Mouse (Mus musculus) gastrocnemius, postnatal 14 days (tissue): ENCODE data around the gene Gdf11. TPM values are rescaled to one million over a fixed set of nuclear protein-coding genes. Genes with fewer than 3 reads are reported as not detected.

ENCODE experiments used
- DNase-seq: peaks from one replicate; pipeline ENCODE4 v3.0.0; 2021; ENCODE audit warnings: mixed read lengths
- intact Hi-C: fragments of 180-260 bp; cut with DNase I; formaldehyde crosslinking; loops from one replicate; pipeline ENCODE4 v1.15.1; 2025; ENCODE audit warnings: low total_unique reads
- total RNA-seq, 2 experiments: library from RNA; stranded (reverse); gene quantifications; 2 replicates each; pipeline ENCODE4 v1.2.3; 2021

Gene Gdf11
- total RNA-seq, 2 experiments from 2014 or later: 6.7 to 7.1 TPM

- intact Hi-C loops: no loop called here
- no peak for DNase-seq
Measured at GRCm38 (mm10) chr10:128900698-128901097, 9.2 kb upstream of the Gdf11 start, which contains the start of gene Cd63. Gene Cd63, plus strand, starts transcription at chr10:128900989.

DNA sequence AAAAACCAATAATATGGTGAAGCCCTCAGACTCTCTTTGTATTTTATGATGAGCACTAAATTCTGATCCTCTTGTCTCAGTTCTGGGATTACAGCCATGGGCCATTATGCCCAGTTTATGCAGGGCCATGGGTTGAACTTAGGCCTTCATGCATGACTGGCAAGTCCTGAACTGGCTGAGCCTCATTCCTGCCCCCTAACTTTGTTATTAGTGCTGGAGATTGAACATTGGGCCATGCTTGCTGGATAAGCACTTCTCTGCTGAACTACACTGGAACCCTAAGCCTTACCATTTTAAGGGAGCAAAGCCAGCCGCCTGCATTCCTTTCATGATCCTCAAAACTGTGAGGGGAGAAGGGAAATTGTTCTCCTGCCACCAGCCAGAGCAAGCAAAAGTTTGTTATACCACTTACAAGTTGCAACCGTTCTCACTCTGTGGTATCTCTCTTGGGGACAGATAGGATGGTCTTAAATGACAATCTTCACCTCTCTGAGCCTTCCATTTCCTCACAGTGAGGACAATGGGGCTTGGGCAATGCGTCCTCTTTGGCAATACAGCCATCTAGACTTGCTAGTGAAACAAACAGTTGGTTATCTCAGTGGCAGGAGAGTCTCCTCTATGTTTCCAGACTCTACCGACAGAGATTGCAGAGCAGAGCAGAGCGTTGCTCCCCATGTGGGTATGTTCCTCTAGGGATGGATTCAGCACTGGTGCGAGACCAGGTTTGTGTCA lies 8.4 kb upstream of the Gdf11 start:
- intact Hi-C loops: no loop called here
- no peak for DNase-seq

- intact Hi-C loops: no loop called here
Measured at GRCm38 (mm10) chr10:128897501-128897900, 6.0 kb upstream of the Gdf11 start.

DNA sequence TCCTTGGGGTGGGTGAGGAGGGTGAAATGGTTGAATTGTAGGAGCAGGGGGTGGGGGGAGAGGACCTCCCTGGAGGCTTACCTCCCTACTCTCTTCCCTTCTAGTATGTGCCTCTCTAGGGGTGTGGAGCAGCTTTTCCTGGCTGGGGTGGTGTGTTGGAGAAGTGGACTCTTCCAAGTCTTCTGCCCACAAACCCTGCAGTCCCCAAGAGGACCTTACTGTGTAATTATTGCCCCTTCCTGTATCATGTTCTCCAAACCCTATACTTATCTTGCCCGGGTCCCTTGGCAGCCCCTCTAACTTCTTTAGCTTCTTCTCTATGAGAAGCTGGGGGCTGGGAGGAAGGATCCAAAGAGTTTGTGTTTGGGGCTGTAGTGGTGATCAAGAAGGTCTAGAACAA lies 5.3 kb upstream of the Gdf11 start:
- intact Hi-C loops: no loop called here
- DNase-seq: no peak

More at GRCm38 (mm10) chr10:128897501-128897900, 6.0 kb upstream of the Gdf11 start:
- no peak for DNase-seq

DNA sequence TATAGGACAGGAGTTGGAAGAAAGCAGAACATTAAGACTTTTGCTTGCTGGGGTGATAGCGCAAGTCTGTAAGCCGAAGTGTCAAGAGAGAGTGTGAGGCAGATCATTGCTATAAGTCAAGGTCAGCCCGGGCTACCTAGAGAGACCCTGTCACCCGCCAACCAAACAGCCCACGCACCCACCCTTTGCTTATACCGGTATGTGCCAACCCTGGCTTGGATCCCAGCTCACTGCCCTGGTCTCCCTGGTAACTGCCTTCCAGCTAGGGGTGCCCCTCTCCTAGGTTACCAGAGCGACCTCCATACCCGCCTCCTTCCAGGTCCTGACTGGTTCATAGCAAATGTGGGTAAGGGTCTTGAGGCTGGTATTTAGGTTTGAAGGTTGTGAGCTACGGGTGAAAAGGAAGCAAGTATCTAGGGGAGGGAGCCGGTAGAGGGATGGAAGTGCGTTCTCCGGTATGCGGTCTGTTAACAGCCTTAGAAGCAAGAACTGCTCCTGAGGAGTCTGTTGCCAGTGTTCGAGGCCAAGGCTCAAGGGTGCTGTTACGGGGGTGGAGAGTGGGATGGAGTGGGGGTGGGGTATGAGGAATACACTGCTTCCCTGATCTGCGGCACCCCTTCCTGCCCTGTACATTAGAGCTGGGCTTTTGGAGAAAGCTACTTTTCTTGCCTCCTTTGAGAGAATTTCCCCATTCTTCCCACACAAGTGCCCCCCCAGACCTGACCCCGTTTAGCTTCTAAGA lies 4.6 kb upstream of the Gdf11 start:
- intact Hi-C loops: no loop called here
- DNase-seq: no peak

DNA sequence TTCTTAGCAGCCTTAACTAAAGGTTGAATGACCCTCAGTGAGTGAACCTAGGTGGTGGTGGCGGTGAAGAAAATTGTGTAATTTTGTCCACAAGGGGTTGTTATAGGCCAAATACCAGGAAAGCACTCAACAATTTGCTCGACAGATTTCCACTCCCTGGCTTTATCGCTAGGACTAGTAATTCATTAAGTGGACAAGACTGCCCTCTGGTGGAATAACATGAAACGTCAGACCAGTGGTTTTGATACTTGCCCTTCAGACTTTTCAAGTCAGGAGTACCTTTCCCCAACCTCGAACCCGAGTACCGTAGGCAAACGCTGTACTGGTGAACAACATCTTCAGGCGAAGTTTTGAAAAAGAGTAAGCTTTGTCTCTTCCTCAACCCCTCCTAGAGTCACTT lies 3.9 kb upstream of the Gdf11 start:
- peak; percentile 48 for DNase-seq
- intact Hi-C loops: no loop called here

DNA sequence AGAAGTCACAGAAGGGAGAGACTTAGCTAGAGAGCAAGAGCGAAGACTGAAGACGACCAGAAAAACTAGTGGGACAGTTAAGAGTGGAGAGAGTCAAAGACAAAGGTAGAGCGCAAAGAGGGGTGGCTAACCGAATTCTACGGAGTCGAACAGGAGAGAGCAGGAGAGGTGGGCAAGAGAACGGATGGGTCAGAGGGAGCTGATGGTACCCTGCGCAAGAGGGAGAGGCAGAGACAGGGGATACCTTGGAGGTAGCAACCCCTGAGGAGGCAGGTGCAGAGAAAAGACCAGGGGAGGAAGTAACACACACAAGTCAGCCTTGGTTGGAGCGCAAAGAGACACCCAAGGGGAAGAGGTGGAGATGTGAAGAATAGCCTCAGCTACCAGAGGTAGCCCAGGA lies 728 bp upstream of the Gdf11 start:
- no peak for DNase-seq

GRCm38 (mm10) chr10:128890383-128891295 lies 879 bp downstream of the Gdf11 start:
- intact Hi-C loops: loop anchor here (5.0 kb wide), 2 partner anchors 43 to 158 kb away; no protein-coding TSS in a partner anchor
- DNase-seq: no peak

More for the DNA sequence above, 728 bp upstream of the Gdf11 start:
- intact Hi-C loops: loop anchor here (5.0 kb wide), 2 partner anchors 45 to 160 kb away; no protein-coding TSS in a partner anchor

- no peak for DNase-seq
- intact Hi-C loops: loop anchor here (5.0 kb wide), 2 partner anchors 43 to 158 kb away; no protein-coding TSS in a partner anchor
Measured at GRCm38 (mm10) chr10:128889846-128890245, 1.7 kb downstream of the Gdf11 start.

- DNase-seq: no peak
- intact Hi-C loops: no loop called here
Measured at GRCm38 (mm10) chr10:128888941-128889827, 2.3 kb downstream of the Gdf11 start.

- intact Hi-C loops: no loop called here
- no peak for DNase-seq
Measured at GRCm38 (mm10) chr10:128882067-128882466, 9.5 kb downstream of the Gdf11 start.

DNA sequence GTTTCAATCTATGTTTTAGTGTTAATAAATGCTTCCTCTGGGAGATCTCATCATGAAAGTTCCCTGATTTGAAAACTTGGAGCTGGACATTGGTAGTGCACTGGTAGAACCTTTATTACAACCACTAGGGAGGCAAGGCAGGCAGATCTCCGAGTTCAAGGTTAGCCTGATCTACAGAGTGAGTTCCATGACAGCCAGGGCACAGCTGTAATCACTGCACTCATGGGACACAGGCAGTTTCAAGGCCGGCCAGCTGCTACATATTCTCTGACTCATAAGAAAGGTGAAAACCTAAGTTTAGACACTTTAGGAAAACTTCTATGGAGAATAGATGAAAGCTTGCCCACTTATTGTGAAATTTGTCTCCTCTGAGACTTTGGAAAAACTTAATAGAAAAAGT lies 12.7 kb downstream of the Gdf11 start:
- intact Hi-C loops: no loop called here

GRCm38 (mm10) chr10:128878291-128878690 lies 13.2 kb downstream of the Gdf11 start:
- intact Hi-C loops: no loop called here
- DNase-seq: no peak

More for the DNA sequence above, 12.7 kb downstream of the Gdf11 start:
- no peak for DNase-seq

DNA sequence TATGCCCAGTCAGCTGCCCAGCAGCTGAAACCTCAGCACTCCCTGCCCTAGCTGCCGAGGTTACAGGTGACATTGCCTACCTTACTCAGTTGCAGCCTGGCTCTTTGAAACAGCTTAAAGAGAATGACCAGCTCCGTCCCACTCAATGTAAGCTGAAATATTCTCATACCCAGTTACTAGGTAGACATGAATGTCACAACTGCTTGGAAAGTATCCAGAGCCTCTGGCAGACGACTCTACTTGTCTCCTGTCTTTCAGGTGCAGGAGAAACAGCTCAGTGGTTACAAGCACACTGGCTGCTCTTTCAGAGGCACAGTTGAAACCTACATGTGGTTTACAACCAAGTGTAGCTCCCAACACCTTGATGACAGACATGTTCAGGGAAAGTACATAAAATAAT lies 21.2 kb downstream of the Gdf11 start:
- intact Hi-C loops: no loop called here
- DNase-seq: no peak

GRCm38 (mm10) chr10:128866518-128866917 lies 25.0 kb downstream of the Gdf11 start:
- no peak for DNase-seq
- intact Hi-C loops: no loop called here

DNA sequence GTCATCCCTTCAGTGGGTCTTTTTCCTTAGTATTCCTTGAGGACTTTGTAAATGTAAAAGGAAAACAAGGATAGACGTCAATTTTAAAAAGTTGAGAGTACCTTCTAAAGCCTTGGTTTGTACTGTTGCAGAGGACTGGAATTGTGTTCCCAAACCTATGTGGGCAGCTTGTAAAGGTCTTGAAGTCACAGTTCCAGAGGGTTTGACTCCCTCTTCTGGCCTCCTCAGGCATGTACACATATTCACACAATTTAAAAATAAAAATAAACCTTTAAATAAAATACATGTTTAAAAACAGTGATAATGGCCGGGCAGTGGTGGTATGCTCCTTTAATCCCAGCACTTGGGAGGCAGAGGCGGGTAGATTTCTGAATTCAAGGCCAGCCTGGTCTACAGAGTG lies 25.5 kb downstream of the Gdf11 start:
- intact Hi-C loops: no loop called here
- no peak for DNase-seq

DNA sequence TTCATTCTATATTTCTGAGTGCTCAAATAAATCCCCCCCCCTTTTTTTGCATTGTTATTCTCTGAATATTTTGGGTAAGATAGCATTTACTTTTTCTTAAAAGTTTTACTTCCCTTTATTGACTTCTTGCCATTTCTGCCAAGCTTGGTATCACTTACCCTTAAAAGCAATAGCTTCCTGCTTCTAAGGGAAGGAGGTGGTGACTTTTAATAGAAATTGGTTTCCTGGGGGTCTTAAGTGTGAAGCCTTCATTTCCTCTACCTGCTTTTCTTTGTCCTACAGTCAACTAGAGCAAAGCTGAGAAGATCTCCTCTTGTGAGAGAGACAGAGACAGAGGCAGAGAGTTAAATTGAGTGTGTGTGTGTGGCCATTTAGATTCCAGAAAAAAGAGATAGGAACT lies 30.3 kb downstream of the Gdf11 start:
- no peak for DNase-seq
- intact Hi-C loops: loop anchor here (5.0 kb wide), 1 partner anchor 1204 kb away; no protein-coding TSS in a partner anchor

DNA sequence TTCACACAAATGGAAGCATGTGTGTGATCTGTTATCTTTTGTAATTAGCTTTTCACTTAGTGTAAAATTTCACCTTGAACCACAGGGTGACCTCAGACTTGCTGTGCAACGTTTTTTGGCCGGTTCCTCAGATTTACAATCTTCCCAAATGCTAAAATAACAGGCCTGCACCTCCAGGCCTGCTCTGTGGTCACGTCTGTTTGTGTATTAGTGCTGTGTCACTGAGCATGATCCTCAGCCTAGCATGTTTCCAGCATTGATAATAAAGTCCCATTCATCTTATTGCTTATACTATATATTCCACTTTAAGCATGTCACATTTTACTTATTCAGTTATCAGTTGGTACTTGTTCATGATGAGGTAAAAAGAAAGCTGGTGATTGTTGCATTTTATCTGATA lies 41.2 kb downstream of the Gdf11 start:
- DNase-seq: no peak
- intact Hi-C loops: no loop called here

GRCm38 (mm10) chr10:128848426-128848825 lies 43.1 kb downstream of the Gdf11 start:
- intact Hi-C loops: loop anchor here (5.0 to 10.0 kb wide), 2 partner anchors 44 to 106 kb away; partner anchors contain the start of gene Gdf11
- DNase-seq: no peak
